Mouse (Mus musculus): ENCODE results near the gene Ndufa6. TPM values are rescaled to one million over a fixed set of nuclear protein-coding genes. Genes with fewer than 3 reads are reported as not detected.

Ndufa6 gene
- polyA plus RNA-seq, 1 experiment from 2014 or later, result 277 TPM

DNA sequence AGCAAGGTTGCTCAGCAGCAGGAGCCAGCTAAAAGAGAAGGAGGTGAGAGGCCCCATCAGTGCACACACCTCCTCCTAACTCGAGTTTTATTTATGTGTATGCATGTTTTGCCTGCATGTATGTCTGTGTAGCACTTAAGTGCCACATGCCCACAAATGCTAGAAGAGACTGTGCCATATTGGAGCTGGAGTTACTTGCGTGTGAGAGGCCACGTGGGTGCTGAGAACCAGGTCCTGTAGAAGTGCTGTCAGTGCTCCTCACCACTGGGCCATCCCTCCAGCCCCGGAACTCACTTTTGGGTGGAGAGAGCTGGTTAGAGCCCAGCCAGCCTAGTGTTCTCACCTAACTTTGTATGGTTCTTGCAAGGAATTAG, 6.8 kb downstream of the Ndufa6 start:
- Histone ChIP-seq H3K4me3 (ENCODE audit: low read depth, low read length) (no peak overlapping the region; the same call in 1 of the 2 replicates), H3K4me1 (replicated peaks; ENCODE audit: control insufficient read depth, insufficient read depth, low read length) (no peaks in the 10 kb centered on the region; the same call in 1 of the 2 replicates), H3K4me2 (replicated peaks; ENCODE audit: low read depth, low read length) (peak overlapping the region; percentile 59; the same call in 1 of the 2 replicates), H3K9me3 (ENCODE audit: control insufficient read depth, low read length) (no peaks in the 10 kb centered on the region), H3K27me3 (ENCODE audit: control insufficient read depth, insufficient read depth, low read length) (no peaks in the 10 kb centered on the region), H3K9ac (ENCODE audit: low read depth, low read length) (no peak overlapping the region), H3K27ac (ENCODE audit: low read depth, low read length) (no peak overlapping the region), H3K36me3 (ENCODE audit: control insufficient read depth, insufficient read depth, low read length) (0 out of 2 replicates have a peak, but pooled peaks cover 6% of the 10 kb centered on the region)
- DNase-seq (ENCODE audit: low spot score), result no peak
- WGBS, result 80% methylated on average over 4 of the region's 4 CpGs
- ATAC-seq (ENCODE audit: low FRiP score), result no peak

DNA sequence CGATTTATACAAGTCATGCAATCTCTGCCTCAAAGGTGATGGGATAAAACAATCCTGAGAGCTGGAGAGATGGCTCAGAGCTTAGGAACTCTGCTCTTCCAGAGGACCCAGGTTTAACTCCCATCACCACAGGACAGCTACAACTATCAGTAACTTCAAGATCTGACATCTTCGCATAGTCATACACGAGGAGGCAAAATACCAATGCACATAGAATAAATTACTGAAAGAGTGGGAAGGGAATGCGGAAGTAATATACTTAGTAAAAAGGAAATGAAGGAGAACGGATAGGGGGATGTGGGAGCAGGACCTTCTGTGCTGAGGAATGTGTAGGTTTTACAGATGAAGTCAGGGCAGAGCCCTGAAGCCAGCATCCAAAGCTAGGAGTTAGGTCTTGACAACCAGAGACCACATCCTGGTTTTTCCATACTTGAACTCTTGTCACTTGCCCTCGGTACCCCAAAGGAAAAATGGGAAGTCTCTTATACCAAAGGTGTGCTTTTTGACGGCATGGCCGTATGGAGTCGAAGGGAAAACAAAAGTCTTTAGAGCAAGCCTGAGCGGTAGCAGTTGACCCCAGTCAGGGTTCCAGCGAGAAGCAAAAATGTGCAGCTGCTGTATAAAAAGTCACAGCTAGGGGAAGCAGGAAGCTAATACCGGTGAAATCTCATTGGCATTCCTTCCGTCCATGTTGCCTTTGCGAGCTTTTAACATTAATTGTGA, 7.4 kb downstream of the Ndufa6 start:
- H3K27me3 ChIP-seq (ENCODE audit: control insufficient read depth, insufficient read depth, low read length), result no peaks in the 10 kb centered on the region
- DNase-seq (ENCODE audit: low spot score), result no peak
- 0 out of 2 replicates have a peak, but pooled peaks cover 6% of the 10 kb centered on the region for H3K36me3 ChIP-seq (ENCODE audit: control insufficient read depth, insufficient read depth, low read length)
- H3K4me2 ChIP-seq (replicated peaks; ENCODE audit: low read depth, low read length), result peak overlapping the region; percentile 59
- peak overlapping the region; percentile 56 for H3K9ac ChIP-seq (ENCODE audit: low read depth, low read length)
- 69% methylated on average over 14 of the region's 14 CpGs for WGBS
- no peaks in the 10 kb centered on the region for H3K9me3 ChIP-seq (ENCODE audit: control insufficient read depth, low read length)
- H3K4me3 ChIP-seq (ENCODE audit: low read depth, low read length), result peak overlapping the region; percentile 38
- peak; percentile 12; the same call in 1 of the 2 replicates for ATAC-seq (ENCODE audit: low FRiP score)
- no peaks in the 10 kb centered on the region; the same call in 1 of the 2 replicates for H3K4me1 ChIP-seq (replicated peaks; ENCODE audit: control insufficient read depth, insufficient read depth, low read length)
- H3K27ac ChIP-seq (ENCODE audit: low read depth, low read length), result no peak overlapping the region

- Histone ChIP-seq H3K4me3 (ENCODE audit: low read depth, low read length) (peak overlapping the region; percentile 38), H3K9me3 (ENCODE audit: control insufficient read depth, low read length) (no peaks in the 10 kb centered on the region), H3K4me2 (replicated peaks; ENCODE audit: low read depth, low read length) (peak overlapping the region; percentile 59), H3K27ac (ENCODE audit: low read depth, low read length) (peak overlapping the region; percentile 18; the same call in 1 of the 2 replicates), H3K27me3 (ENCODE audit: control insufficient read depth, insufficient read depth, low read length) (0 out of 2 replicates have a peak, but pooled peaks cover 1% of the 10 kb centered on the region), H3K36me3 (ENCODE audit: control insufficient read depth, insufficient read depth, low read length) (0 out of 2 replicates have a peak, but pooled peaks cover 6% of the 10 kb centered on the region), H3K4me1 (replicated peaks; ENCODE audit: control insufficient read depth, insufficient read depth, low read length) (peaks cover 4% of the 10 kb centered on the region; the same call in 1 of the 2 replicates), H3K9ac (ENCODE audit: low read depth, low read length) (peak overlapping the region; percentile 56)
- ATAC-seq (ENCODE audit: low FRiP score) (peak; percentile 99), DNase-seq (ENCODE audit: low spot score) (peak; percentile 98)
- under 1% methylated on average over 50 of the region's 51 CpGs for WGBS
Measured at GRCm38 (mm10) chr15:82345820-82346470, 8.2 kb downstream of the Ndufa6 start.

- H3K36me3 ChIP-seq (ENCODE audit: control insufficient read depth, insufficient read depth, low read length), result 0 out of 2 replicates have a peak, but pooled peaks cover 6% of the 10 kb centered on the region
- no peaks in the 10 kb centered on the region for H3K9me3 ChIP-seq (ENCODE audit: control insufficient read depth, low read length)
- H3K27me3 ChIP-seq (ENCODE audit: control insufficient read depth, insufficient read depth, low read length), result peaks cover 3% of the 10 kb centered on the region; the same call in 1 of the 2 replicates
- no peak for ATAC-seq (ENCODE audit: low FRiP score)
- no peak overlapping the region for H3K4me2 ChIP-seq (replicated peaks; ENCODE audit: low read depth, low read length)
- no peak overlapping the region for H3K4me3 ChIP-seq (ENCODE audit: low read depth, low read length)
- H3K27ac ChIP-seq (ENCODE audit: low read depth, low read length), result no peak overlapping the region
- no peak overlapping the region for H3K9ac ChIP-seq (ENCODE audit: low read depth, low read length)
- H3K4me1 ChIP-seq (replicated peaks; ENCODE audit: control insufficient read depth, insufficient read depth, low read length), result peaks cover 4% of the 10 kb centered on the region; the same call in 1 of the 2 replicates
- 88% methylated on average over 6 of the region's 6 CpGs for WGBS
- DNase-seq (ENCODE audit: low spot score), result no peak
Measured at GRCm38 (mm10) chr15:82344971-82345370, 9.2 kb downstream of the Ndufa6 start.

DNA sequence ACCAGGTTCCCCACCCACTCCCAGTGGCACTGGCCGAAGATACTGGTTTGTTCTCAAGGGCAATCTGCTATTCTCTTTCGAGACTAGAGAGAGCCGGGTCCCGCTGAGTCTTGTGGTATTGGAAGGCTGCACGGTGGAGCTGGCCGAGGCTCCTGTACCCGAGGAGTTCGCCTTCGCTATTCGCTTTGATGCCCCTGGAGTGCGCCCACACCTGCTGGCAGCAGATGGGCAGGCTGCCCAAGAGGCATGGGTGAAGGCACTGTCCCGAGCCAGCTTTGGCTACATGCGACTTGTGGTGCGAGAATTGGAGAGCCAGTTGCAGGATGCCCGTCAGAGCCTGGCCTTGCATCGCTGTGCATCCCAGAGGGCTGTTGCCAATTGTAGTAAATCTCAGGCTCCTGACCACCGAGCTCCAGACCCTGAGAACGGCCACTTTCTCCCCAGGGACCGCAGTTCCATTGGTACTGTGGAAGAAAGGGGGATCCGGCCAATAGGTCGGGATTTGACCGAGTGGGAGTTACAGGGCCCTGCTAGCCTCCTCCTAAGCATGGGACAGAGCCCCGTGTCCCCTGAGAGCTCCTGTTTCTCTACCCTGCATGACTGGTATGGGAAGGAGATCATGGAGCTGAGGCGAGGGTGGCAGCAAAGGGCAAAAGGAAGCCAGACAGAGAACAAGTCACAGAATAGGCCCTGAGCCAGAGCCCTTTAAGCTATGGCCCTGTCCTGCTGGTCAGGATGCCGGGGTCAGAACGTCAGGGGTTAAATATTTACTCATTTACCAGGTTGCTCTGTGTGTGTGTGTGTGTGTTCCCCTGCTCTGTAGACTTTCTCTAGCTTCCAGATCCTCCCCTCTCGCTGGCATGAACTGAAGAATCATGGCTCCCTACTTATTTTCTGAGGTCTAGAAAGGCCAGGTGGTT, 10.5 kb downstream of the Ndufa6 start:
- peaks cover 4% of the 10 kb centered on the region; the same call in 1 of the 2 replicates for H3K4me1 ChIP-seq (replicated peaks; ENCODE audit: control insufficient read depth, insufficient read depth, low read length)
- 0 out of 2 replicates have a peak, but pooled peaks cover 2% of the 10 kb centered on the region for H3K36me3 ChIP-seq (ENCODE audit: control insufficient read depth, insufficient read depth, low read length)
- H3K4me2 ChIP-seq (replicated peaks; ENCODE audit: low read depth, low read length), result no peak overlapping the region
- WGBS, result 90% methylated on average over 27 of the region's 27 CpGs
- H3K9me3 ChIP-seq (ENCODE audit: control insufficient read depth, low read length), result no peaks in the 10 kb centered on the region
- no peak overlapping the region for H3K4me3 ChIP-seq (ENCODE audit: low read depth, low read length)
- peaks cover 7% of the 10 kb centered on the region; the same call in 1 of the 2 replicates for H3K27me3 ChIP-seq (ENCODE audit: control insufficient read depth, insufficient read depth, low read length)
- ATAC-seq (ENCODE audit: low FRiP score), result no peak
- H3K27ac ChIP-seq (ENCODE audit: low read depth, low read length), result no peak overlapping the region
- no peak overlapping the region for H3K9ac ChIP-seq (ENCODE audit: low read depth, low read length)
- DNase-seq (ENCODE audit: low spot score), result no peak

DNA sequence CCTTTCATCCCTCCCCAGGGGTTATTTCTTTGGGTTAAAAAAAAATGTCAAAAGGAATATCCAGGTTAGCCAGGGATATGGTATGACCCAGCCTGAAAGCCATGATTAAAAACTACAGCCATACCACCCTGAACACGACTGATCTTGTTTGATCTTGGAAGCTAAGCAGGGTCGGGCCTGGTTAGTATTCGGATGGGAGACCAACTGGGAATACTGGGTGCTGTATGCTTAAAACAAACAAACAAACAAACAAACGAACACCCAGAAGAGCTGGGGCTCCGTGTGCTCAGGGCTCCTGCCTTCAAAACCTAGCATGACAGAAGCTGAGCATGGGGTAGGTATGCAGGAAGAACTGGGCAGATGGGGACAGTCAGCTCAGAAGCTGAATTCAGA, 11.6 kb downstream of the Ndufa6 start:
- ATAC-seq (ENCODE audit: low FRiP score), result no peak
- WGBS, result 76% methylated on average over 5 of the region's 5 CpGs
- Histone ChIP-seq H3K4me1 (replicated peaks; ENCODE audit: control insufficient read depth, insufficient read depth, low read length) (peaks cover 7% of the 10 kb centered on the region; the same call in 1 of the 2 replicates), H3K4me3 (ENCODE audit: low read depth, low read length) (no peak overlapping the region), H3K9me3 (ENCODE audit: control insufficient read depth, low read length) (no peaks in the 10 kb centered on the region), H3K27ac (ENCODE audit: low read depth, low read length) (no peak overlapping the region), H3K9ac (ENCODE audit: low read depth, low read length) (no peak overlapping the region), H3K27me3 (ENCODE audit: control insufficient read depth, insufficient read depth, low read length) (peaks cover 7% of the 10 kb centered on the region; the same call in 1 of the 2 replicates), H3K4me2 (replicated peaks; ENCODE audit: low read depth, low read length) (no peak overlapping the region), H3K36me3 (ENCODE audit: control insufficient read depth, insufficient read depth, low read length) (no peaks in the 10 kb centered on the region)
- DNase-seq (ENCODE audit: low spot score), result peak; percentile 23

DNA sequence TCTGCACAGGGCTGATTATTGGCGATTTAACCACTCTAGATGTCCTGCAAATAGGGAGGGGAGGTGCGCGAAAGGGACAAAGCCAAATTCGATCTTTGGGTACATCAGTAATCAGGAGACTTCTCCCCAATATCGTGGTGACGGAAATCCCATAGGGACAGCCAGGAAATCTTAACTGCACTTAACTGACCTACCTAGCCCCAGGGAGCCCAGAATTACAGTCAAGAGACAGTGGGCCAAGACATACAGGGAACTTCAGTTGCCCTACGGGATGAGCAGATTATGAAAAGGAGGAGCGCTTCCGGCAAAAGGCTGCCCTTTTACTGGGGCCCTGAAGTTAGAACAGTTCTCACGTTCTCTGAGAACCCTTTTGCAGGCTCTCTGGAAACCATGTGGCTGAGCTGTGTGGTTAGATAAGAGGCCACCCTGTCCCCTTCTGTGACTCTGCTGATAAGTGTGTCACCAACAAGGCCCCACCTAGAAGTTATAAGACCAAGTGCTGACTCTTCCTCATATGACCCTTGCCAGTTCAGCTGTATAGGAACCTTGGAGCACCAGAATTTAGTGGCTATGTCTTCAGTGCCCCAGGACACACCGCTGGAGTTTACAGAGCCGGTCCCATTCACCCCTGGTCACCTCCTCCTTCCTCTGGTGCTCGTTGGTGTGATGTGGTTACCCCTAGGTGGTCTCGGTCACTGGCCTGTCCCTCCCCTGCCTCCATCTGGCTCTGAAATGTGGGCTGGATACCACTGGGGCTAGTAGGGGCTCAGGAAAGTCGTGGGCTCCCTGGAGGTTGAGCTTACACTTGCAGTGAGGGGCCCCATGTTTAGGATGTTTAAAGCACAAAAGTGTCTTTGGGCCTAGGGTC, 12.2 kb downstream of the Ndufa6 start:
- 65% methylated on average over 15 of the region's 15 CpGs for WGBS
- Histone ChIP-seq H3K4me1 (replicated peaks; ENCODE audit: control insufficient read depth, insufficient read depth, low read length) (peaks cover 9% of the 10 kb centered on the region; the same call in 1 of the 2 replicates), H3K27ac (ENCODE audit: low read depth, low read length) (peak overlapping the region; percentile 4; the same call in 1 of the 2 replicates), H3K9me3 (ENCODE audit: control insufficient read depth, low read length) (no peaks in the 10 kb centered on the region), H3K27me3 (ENCODE audit: control insufficient read depth, insufficient read depth, low read length) (peaks cover 7% of the 10 kb centered on the region; the same call in 1 of the 2 replicates), H3K9ac (ENCODE audit: low read depth, low read length) (peak overlapping the region; percentile 53; the same call in 1 of the 2 replicates), H3K4me2 (replicated peaks; ENCODE audit: low read depth, low read length) (no peak overlapping the region; the same call in 1 of the 2 replicates), H3K36me3 (ENCODE audit: control insufficient read depth, insufficient read depth, low read length) (no peaks in the 10 kb centered on the region), H3K4me3 (ENCODE audit: low read depth, low read length) (no peak overlapping the region; the same call in 1 of the 2 replicates)
- ATAC-seq (ENCODE audit: low FRiP score), result no peak
- DNase-seq (ENCODE audit: low spot score), result peak; percentile 12

Measured in hindbrain, embryonic 11.5 days (tissue).